Mouse (Mus musculus) cerebellum, adult 2 months (tissue): ENCODE results near the gene Pou5f2. TPM values are rescaled to one million over a fixed set of nuclear protein-coding genes. Genes with fewer than 3 reads are reported as not detected.

ENCODE experiments used
- DNase-seq, 2 experiments: peaks; one replicate each; pipeline ENCODE4 v3.0.0; 2021
- H3K27ac ChIP-seq: fragments of 200-500 bp; 2 replicates; pipeline ENCODE4 v1.5.1; 2012; ENCODE audit warnings: low read length, control low read depth, inconsistent platforms; ENCODE audit not compliant: insufficient read depth
- H3K27me3 ChIP-seq: fragments of 200-500 bp; 2 replicates; pipeline ENCODE4 v1.6.1; 2012; ENCODE audit warnings: inconsistent platforms, mild to moderate bottlenecking, low read length, moderate library complexity; ENCODE audit not compliant: control insufficient read depth, insufficient read depth
- H3K4me1 ChIP-seq: fragments of 200-500 bp; 2 replicates; pipeline ENCODE4 v1.6.1; 2011; ENCODE audit warnings: low read length; ENCODE audit not compliant: control insufficient read depth, insufficient read depth
- H3K4me3 ChIP-seq: fragments of 200-500 bp; replicated peaks from 2 replicates; pipeline ENCODE3; 2011; ENCODE audit warnings: mild to moderate bottlenecking, low read depth, low read length, control low read depth; ENCODE audit not compliant: insufficient read depth
- CTCF ChIP-seq: fragments of 200-500 bp; IDR thresholded peaks from 2 replicates; pipeline ENCODE4 v1.5.1; 2011; ENCODE audit warnings: low read depth, mild to moderate bottlenecking, control low read depth, low read length, moderate library complexity, borderline replicate concordance; ENCODE audit not compliant: insufficient read depth
- POLR2A ChIP-seq: fragments of 200-500 bp; IDR thresholded peaks from 2 replicates; pipeline ENCODE4 v1.6.1; 2011; ENCODE audit warnings: low read length, control low read depth, borderline replicate concordance; ENCODE audit not compliant: insufficient read depth
- WGBS: fragments of 180-500 bp; shearing (Covaris S2); methylation state at CpG from one replicate; pipeline ENCODE4 v1.1.7; 2018; 5-methylcytosine and 5-hydroxymethylcytosine counted together
- polyA plus RNA-seq: library from polyadenylated mRNA; depleted of rRNA; stranded (reverse); fragments of >200 nt; gene quantifications from 2 replicates; pipeline ENCODE4 v1.2.3, GENCODE M21; 2012; rRNA removed

Gene Pou5f2
- 0.62 and 0.78 TPM in 2 replicates for polyA plus RNA-seq

- 46% methylated on average over 15 of the region's 15 CpGs for WGBS
- TF ChIP-seq CTCF (peak; percentile 25; the same call in 1 of the 2 replicates), POLR2A (no peak)
- peak in 1 of 2 experiments; percentile 2 for DNase-seq
- H3K27ac ChIP-seq = no peak within 1 kb of the TSS
- H3K27me3 ChIP-seq = no peaks in the 10 kb centered on the region
- H3K4me1 ChIP-seq = no peaks in the 10 kb centered on the region
- H3K4me3 ChIP-seq = no peak within 1 kb of the TSS
Observed at GRCm38 (mm10) chr13:78024683-78025294, at the start of gene Pou5f2. Pou5f2 (plus strand) TSS chr13:78024902.

DNA sequence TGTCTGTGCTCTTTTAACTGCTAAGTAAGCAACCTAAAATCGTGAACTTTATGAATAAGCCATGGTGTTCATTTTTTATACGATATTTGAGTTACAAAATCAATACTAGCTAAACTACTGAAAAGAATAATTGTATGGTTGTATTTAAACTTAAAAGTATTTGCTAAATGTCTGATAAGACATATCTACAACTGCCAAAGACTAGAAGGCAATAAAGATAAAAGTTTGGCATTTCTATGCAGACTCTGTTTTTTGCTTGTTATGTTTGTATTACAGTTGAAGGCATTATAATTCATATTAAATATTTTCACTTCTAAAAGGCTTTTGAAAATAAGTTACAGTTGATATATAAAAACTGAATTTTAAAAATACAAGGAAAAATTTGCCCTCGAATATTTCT lies 48.5 kb upstream of the Pou5f2 start:
- no peak for DNase-seq
- H3K4me3 ChIP-seq = no peak overlapping the region
- no peaks in the 10 kb centered on the region for H3K27me3 ChIP-seq
- no peak overlapping the region for H3K27ac ChIP-seq
- no peaks in the 10 kb centered on the region for H3K4me1 ChIP-seq
- 84% methylated on average over 3 of the region's 3 CpGs for WGBS
- no peak for TF ChIP-seq POLR2A
- TF ChIP-seq CTCF = no peak

DNA sequence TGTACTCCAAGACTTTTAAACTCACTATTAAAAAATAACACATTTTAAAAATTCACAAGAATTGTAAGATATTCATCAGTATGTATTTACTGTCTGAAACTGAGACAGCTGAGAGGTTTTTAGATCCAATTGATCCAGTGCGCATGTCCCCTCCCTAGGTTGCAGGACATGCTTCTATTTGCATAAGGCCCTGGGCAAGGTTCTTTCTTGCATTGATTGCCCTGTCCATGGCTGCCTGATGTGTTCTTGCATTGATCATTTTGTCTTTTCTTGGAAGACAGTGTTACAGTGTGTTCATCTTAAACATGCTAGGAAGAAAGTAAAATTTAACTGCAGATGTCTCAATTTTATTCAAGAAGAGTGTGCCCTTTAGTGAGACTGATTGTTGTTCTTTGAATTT lies 47.6 kb upstream of the Pou5f2 start:
- H3K27me3 ChIP-seq = no peaks in the 10 kb centered on the region
- no peak overlapping the region for H3K4me3 ChIP-seq
- no peaks in the 10 kb centered on the region for H3K4me1 ChIP-seq
- no peak for DNase-seq
- 98% methylated on average over 1 of the region's 1 CpGs for WGBS
- TF ChIP-seq POLR2A (no peak), CTCF (no peak)
- H3K27ac ChIP-seq = no peak overlapping the region

- Histone ChIP-seq H3K27ac (no peak overlapping the region), H3K4me3 (no peak overlapping the region), H3K27me3 (no peaks in the 10 kb centered on the region), H3K4me1 (no peaks in the 10 kb centered on the region)
- TF ChIP-seq POLR2A (no peak), CTCF (no peak)
- 16% methylated on average over 5 of the region's 5 CpGs for WGBS
- peak in 1 of 2 experiments; percentile 27 for DNase-seq
Observed at GRCm38 (mm10) chr13:77982105-77982851, 42.4 kb upstream of the Pou5f2 start.

DNA sequence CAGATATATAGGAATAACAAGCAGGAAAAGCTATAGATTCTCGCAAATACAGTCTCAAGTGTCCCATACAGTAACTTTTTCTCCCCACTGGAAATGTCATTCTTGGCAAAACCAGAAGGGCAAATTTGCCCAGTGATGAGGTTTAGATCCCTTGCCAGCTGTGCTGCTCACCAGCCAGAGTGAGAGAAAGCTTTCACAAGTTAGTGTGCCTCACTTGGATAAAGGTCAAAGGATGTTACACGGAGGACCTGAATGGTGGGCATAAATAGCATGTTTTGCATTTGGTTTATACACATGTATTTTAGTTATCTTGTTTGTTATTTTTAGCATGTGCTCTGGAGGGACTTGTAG lies 41.9 kb upstream of the Pou5f2 start:
- WGBS = 23% methylated on average over 2 of the region's 2 CpGs
- peak in 1 of 2 experiments; percentile 10 for DNase-seq
- Histone ChIP-seq H3K27ac (no peak overlapping the region), H3K4me3 (no peak overlapping the region), H3K27me3 (no peaks in the 10 kb centered on the region), H3K4me1 (no peaks in the 10 kb centered on the region)
- TF ChIP-seq POLR2A = no peak
- TF ChIP-seq CTCF = no peak

DNA sequence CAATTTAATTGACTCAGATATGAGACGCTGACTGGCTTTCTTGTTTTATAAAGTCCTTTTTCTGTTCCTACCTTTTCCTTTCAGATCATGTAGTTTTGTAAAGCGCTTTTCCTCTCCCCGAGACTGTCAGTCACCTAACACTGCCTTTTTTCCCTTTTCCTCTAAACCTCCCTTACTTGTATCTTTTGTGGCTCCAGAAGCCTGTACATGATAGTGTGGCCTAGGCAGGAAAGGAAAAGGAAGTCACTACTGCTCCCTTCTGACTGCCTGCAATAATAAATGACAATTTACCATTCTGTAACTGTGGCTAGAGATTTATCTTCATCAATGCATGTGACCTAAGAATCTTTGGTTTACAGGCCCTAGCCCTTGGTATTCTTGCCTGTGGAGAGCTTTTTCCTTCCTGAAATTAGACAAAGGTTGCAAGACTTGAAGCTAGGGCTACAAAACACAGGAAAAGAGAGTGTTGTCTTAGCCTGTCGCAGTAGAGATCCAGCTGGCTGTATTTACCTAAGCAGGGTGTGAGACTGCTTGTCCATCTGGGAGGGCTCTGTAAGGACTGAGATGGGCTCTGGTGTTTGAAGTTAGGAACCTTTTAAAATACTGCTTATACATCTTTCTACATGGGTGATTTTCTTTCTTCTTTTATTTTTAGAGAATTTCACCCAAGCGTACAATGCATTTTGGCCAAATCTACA lies 33.4 kb upstream of the Pou5f2 start:
- Histone ChIP-seq H3K27ac (no peak overlapping the region), H3K27me3 (no peaks in the 10 kb centered on the region), H3K4me1 (no peaks in the 10 kb centered on the region), H3K4me3 (no peak overlapping the region)
- TF ChIP-seq POLR2A = no peak
- 88% methylated on average over 5 of the region's 5 CpGs for WGBS
- no peak for DNase-seq

- Histone ChIP-seq H3K27me3 (no peaks in the 10 kb centered on the region), H3K4me1 (no peaks in the 10 kb centered on the region)
- TF ChIP-seq POLR2A (no peak), CTCF (no peak)
Observed at GRCm38 (mm10) chr13:78004649-78005048, 20.1 kb upstream of the Pou5f2 start.

More at GRCm38 (mm10) chr13:78004649-78005048, 20.1 kb upstream of the Pou5f2 start:
- Histone ChIP-seq H3K27ac (no peak overlapping the region), H3K4me3 (no peak overlapping the region)
- no peak for DNase-seq
- WGBS = 51% methylated on average over 4 of the region's 4 CpGs
